In the genomic region with DNA sequence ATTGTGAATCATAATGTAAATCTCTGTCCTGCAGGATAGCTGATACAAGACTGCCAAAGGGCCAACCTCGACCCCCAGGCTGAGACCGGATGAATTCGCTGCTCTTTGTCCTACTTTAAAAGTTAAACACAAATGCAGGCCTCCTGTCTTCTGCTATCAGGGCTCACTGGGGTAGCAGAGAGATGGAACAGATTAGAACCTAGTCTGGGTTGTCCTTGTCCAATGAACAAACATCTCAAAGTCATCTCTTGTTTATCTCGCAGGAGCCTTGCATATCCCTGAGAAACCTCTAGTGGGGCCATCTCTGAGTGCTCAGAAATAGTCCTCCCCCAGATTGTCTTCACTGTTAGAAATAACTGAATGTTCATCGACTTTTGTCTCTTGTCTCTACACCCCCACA, we compare ENCODE assay signal across 16 mouse cellular contexts.
A peak's percentile ranks its signal among the peaks of the same experiment; 100 is the strongest.
DNase-seq lines count a peak whose midpoint lies in the region; ATAC-seq and TF ChIP-seq lines count a peak whose summit lies in the region.
"Had no signal": no experiment of that assay in that cellular context is flagged by ENCODE, and none has a peak within 500 bp of the region (broad histone marks: within the 10 kb centered on the region; RNA-seq: fewer than 3 reads in every experiment).

No protein-coding gene starts in this region.

- no peak overlapping the region for H3K4me3 ChIP-seq in heart, embryonic 10.5 days
- H3K4me3 ChIP-seq in heart, adult 2 months, result no peak overlapping the region
- H3K4me3 ChIP-seq in kidney, embryonic 15.5 days (replicated peaks), result no peak overlapping the region
- H3K4me3 ChIP-seq: embryonic facial prominence, embryonic 15.5 days; layer of hippocampus, adult 2 months had no signal

- TF ChIP-seq EP300 in heart, adult 2 months (IDR thresholded peaks at IDR 0.05; ENCODE audit: insufficient read depth, low read depth, low read length), result no peak

- no peak overlapping the region for H3K4me2 ChIP-seq in kidney, embryonic 15.5 days
- H3K4me2 ChIP-seq: embryonic facial prominence, embryonic 15.5 days had no signal

- H3K79me2 ChIP-seq in heart, adult 2 months (replicated peaks; ENCODE audit: control insufficient read depth, insufficient read depth, low read length), result no peaks in the 10 kb centered on the region

- no peaks in the 10 kb centered on the region for H3K9me3 ChIP-seq in heart, embryonic 10.5 days
- H3K9me3 ChIP-seq in kidney, embryonic 15.5 days (replicated peaks), result no peaks in the 10 kb centered on the region
- H3K9me3 ChIP-seq: embryonic facial prominence, embryonic 15.5 days had no signal

- H3K9ac ChIP-seq in heart, adult 2 months (ENCODE audit: low read depth, low read length), result no peak overlapping the region
- no peak overlapping the region for H3K9ac ChIP-seq in kidney, embryonic 15.5 days
- H3K9ac ChIP-seq: embryonic facial prominence, embryonic 15.5 days; forebrain, postnatal 0 days had no signal

- peaks cover 32% of the 10 kb centered on the region for H3K4me1 ChIP-seq in heart, embryonic 10.5 days
- H3K4me1 ChIP-seq in heart, adult 2 months (ENCODE audit: control insufficient read depth, insufficient read depth, low read length), result peaks cover 10% of the 10 kb centered on the region
- H3K4me1 ChIP-seq in kidney, embryonic 15.5 days, result peaks cover 42% of the 10 kb centered on the region

- H3K27ac ChIP-seq in heart, embryonic 10.5 days, result peak overlapping the region; percentile 48; the same call in 1 of the 2 replicates
- no peak overlapping the region for H3K27ac ChIP-seq in heart, adult 2 months
- peak overlapping the region; percentile 9; the same call in 1 of the 2 replicates for H3K27ac ChIP-seq in kidney, embryonic 15.5 days
- H3K27ac ChIP-seq: embryonic facial prominence, embryonic 15.5 days; kidney, postnatal 0 days; layer of hippocampus, adult 2 months had no signal

- WGBS in heart, embryonic 10.5 days, result 63% methylated on average over 5 of the region's 5 CpGs
- WGBS in heart, adult 2 months, result 59% methylated on average over 5 of the region's 5 CpGs
- 76% methylated on average over 5 of the region's 5 CpGs for WGBS in kidney, embryonic 15.5 days

- intact Hi-C loops in heart, adult 2 months (cut with DNase I), result no loop called here

- H3K36me3 ChIP-seq in heart, embryonic 10.5 days, result no peaks in the 10 kb centered on the region
- H3K36me3 ChIP-seq in heart, adult 2 months (ENCODE audit: control insufficient read depth, insufficient read depth, low read length), result no peaks in the 10 kb centered on the region; the same call in none of the 2 replicates
- H3K36me3 ChIP-seq in kidney, embryonic 15.5 days, result no peaks in the 10 kb centered on the region
- H3K36me3 ChIP-seq: embryonic facial prominence, embryonic 15.5 days had no signal

- DNase-seq in heart, embryonic 10.5 days (ENCODE audit: low spot score), result no peak
- DNase-seq in heart, adult 2 months, result no peak
- no peak for DNase-seq in kidney, postnatal 25 days
- peak; percentile 21 for DNase-seq in ovary, adult 18-20 months (ENCODE audit: low spot score)
- no peak for DNase-seq in ovary, postnatal 10 days (ENCODE audit: low spot score)
- DNase-seq in layer of hippocampus, adult 18-20 months (ENCODE audit: low spot score in 2 of 2), result no peak
- DNase-seq: adrenal gland, postnatal 36 days; cerebellum, adult 11-12 months; forebrain, postnatal 0 days; right cerebral cortex, postnatal 4 days had no signal

- TF ChIP-seq CTCF in heart, adult 2 months (IDR thresholded peaks at IDR 0.05), result no peak

- H3K27me3 ChIP-seq in heart, embryonic 10.5 days (ENCODE audit: insufficient read depth, poor library complexity, severe bottlenecking), result no peaks in the 10 kb centered on the region
- H3K27me3 ChIP-seq in heart, adult 2 months (ENCODE audit: control insufficient read depth, insufficient read depth, low read length), result no peaks in the 10 kb centered on the region
- 0 out of 2 replicates have a peak, but pooled peaks cover 3% of the 10 kb centered on the region for H3K27me3 ChIP-seq in kidney, embryonic 15.5 days
- H3K27me3 ChIP-seq: embryonic facial prominence, embryonic 15.5 days had no signal

- no peak for ATAC-seq in kidney, embryonic 15.5 days (replicated peaks; ENCODE audit: low FRiP score)
- peak; percentile 27; the same call in 1 of the 2 replicates for ATAC-seq in megakaryocyte-erythroid progenitor cell, adult 5-6 weeks (replicated peaks; ENCODE audit: low FRiP score, low TSS enrichment, poor library complexity, severe bottlenecking)
- ATAC-seq: intestine, embryonic 16.5 days had no signal

- TF ChIP-seq POLR2A in heart, adult 2 months (IDR thresholded peaks at IDR 0.05; ENCODE audit: insufficient read depth, low read depth, low read length), result no peak
